Mouse (Mus musculus) intestine, embryonic 14.5 days (tissue): ENCODE measurements at regions not wholly inside any gene's neighbourhood (a gene's known extent, or its start where the extent isn't known, plus 50 kb on each side); places are given as distances from the start of the nearest gene placed in this dataset. TPM values are rescaled to one million over a fixed set of nuclear protein-coding genes. Genes with fewer than 3 reads are reported as not detected.
"Not testable (repeated sequence)": the region's sequence is repeated elsewhere in the genome, so short reads cannot be mapped to it uniquely, and the experiment has no call there.

Experiments used
- ATAC-seq: fragments of 200-750 bp; cut with Nextera tagmentation; replicated peaks from 2 replicates; pipeline ENCODE4 v1.8.0; 2017; ENCODE audit warnings: low read depth, moderate number of reproducible peaks, moderate TSS enrichment, moderate library complexity; ENCODE audit not compliant: low FRiP score, low TSS enrichment
- DNase-seq: peaks from one replicate; pipeline ENCODE4 v3.0.0-alpha.2; 2018; ENCODE audit warnings: low spot score
- H3K27ac ChIP-seq: fragments of 300-500 bp; sonication (generic); 2 replicates; pipeline ENCODE4 v1.5.1; 2014; ENCODE audit warnings: low read depth, mild to moderate bottlenecking, control low read depth
- H3K27me3 ChIP-seq: fragments of 300-500 bp; sonication (generic); replicated peaks from 2 replicates; pipeline ENCODE4 v1.6.1; 2014; ENCODE audit warnings: low read length, control low read depth; ENCODE audit not compliant: control insufficient read depth, insufficient read depth
- H3K36me3 ChIP-seq: fragments of 300-500 bp; sonication (generic); 2 replicates; pipeline ENCODE4 v1.6.1; 2014; ENCODE audit warnings: low read length, control low read depth; ENCODE audit not compliant: control insufficient read depth, insufficient read depth
- H3K4me1 ChIP-seq: fragments of 300-500 bp; sonication (generic); replicated peaks from 2 replicates; pipeline ENCODE4 v1.6.1; 2014; ENCODE audit warnings: low read length, control low read depth, mixed read lengths; ENCODE audit not compliant: control insufficient read depth, insufficient read depth
- H3K4me2 ChIP-seq: fragments of 300-500 bp; sonication (generic); 2 replicates; pipeline ENCODE4 v1.6.1; 2014; ENCODE audit warnings: low read length
- H3K4me3 ChIP-seq: fragments of 300-500 bp; sonication (generic); 2 replicates; pipeline ENCODE4 v1.5.1; 2014; ENCODE audit warnings: low read depth, low read length, control low read depth, mixed read lengths
- H3K9ac ChIP-seq: fragments of 300-500 bp; sonication (generic); 2 replicates; pipeline ENCODE4 v1.6.1; 2014; ENCODE audit warnings: mild to moderate bottlenecking, low read length
- H3K9me3 ChIP-seq: fragments of 300-500 bp; sonication (generic); 2 replicates; pipeline ENCODE4 v1.6.1; 2016; ENCODE audit warnings: low read length, control low read depth; ENCODE audit not compliant: control insufficient read depth
- WGBS: fragments of 180-500 bp; shearing (Covaris S2); extraction: QIAGEN DNeasy Blood & Tissue Kit; methylation state at CpG from one replicate; pipeline ENCODE4 v1.1.7; 2014; 5-methylcytosine and 5-hydroxymethylcytosine counted together
- microRNA-seq: library from miRNA; unstranded; fragments of <30 nt; microRNA quantifications from one replicate; pipeline ENCODE4, GENCODE M21; 2016

GRCm38 (mm10) chr8:71192939-71193338 is 79.6 kb upstream of the Myo9b start:
- not testable (repeated sequence) for H3K4me1 ChIP-seq, H3K9ac ChIP-seq, DNase-seq, H3K27me3 ChIP-seq, ATAC-seq, H3K4me2 ChIP-seq, H3K36me3 ChIP-seq, H3K4me3 ChIP-seq, H3K27ac ChIP-seq, H3K9me3 ChIP-seq
- 64% methylated on average over 1 of the region's 1 CpGs for WGBS

- not testable (repeated sequence) for H3K27ac ChIP-seq, H3K27me3 ChIP-seq, H3K4me2 ChIP-seq, H3K36me3 ChIP-seq, DNase-seq, H3K9me3 ChIP-seq, H3K4me1 ChIP-seq, H3K9ac ChIP-seq, H3K4me3 ChIP-seq
- 0 out of 2 replicates have a peak, but pooled peaks have one; percentile 43 for ATAC-seq
- WGBS, result 66% methylated on average over 9 of the region's 9 CpGs
Measured at GRCm38 (mm10) chr8:71195006-71195722, 77.3 kb upstream of the Myo9b start.

Small RNA genes in the stretch of these regions (microRNA-seq; reads per million reads assigned to microRNA genes)
- gene Gm27628, result not detected
